In the genomic region with DNA sequence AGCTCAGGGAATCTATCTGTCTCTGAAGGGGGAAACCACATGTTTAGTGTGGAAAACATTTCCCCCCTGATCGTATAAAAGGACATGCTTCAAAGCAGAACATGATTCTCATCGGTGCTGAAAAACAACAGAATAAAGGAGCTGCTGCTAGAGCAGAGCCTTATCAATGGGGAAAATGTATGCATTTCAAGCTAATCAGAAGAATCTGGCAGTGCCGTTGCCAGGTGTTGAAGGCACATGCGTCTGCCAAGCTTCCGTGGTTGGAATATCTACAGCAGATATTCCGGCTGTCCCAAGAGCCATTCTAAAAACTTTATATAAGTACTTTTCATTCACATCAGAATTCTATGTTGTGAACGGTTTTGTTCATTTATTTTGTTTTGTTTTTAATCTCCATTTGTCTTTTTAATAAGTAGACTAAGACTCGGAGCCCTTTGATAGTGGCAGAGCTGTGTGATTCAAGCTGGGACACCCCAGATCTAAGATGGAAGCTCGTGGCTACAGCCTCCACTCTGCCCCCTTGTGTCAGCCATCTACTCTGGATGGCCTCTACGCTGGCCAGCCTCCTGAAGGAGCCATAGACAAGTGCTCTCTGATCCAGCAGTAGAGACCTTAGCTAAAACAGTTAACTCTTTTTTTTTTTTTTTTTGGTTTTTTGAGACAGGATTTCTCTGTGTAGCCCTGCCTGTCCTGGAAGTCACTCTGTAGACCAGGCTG, we compare ENCODE assay signal across 10 mouse cellular contexts.
A peak's percentile ranks its signal among the peaks of the same experiment; 100 is the strongest.
DNase-seq lines count a peak whose midpoint lies in the region; ATAC-seq and TF ChIP-seq lines count a peak whose summit lies in the region.
"Had no signal": no experiment of that assay in that cellular context is flagged by ENCODE, and none has a peak within 500 bp of the region (broad histone marks: within the 10 kb centered on the region; RNA-seq: fewer than 3 reads in every experiment).

No protein-coding gene starts in this region.

- H3K4me1 ChIP-seq in liver, adult 2 months (ENCODE audit: control insufficient read depth, insufficient read depth, low read length), result peaks cover 4% of the 10 kb centered on the region; the same call in 1 of the 2 replicates
- H3K4me1 ChIP-seq in ES-E14 (ENCODE audit: control insufficient read depth in 2 of 2, insufficient read depth in 2 of 2, low read length in 2 of 2, poor library complexity in 1 of 2), result peaks cover 3 to 13% of the 10 kb centered on the region in 2 experiments; a peak in 2 of 4 replicates
- H3K4me1 ChIP-seq in stomach, postnatal 0 days (replicated peaks; ENCODE audit: control insufficient read depth, insufficient read depth), result peaks cover 6% of the 10 kb centered on the region; the same call in 1 of the 2 replicates
- H3K4me1 ChIP-seq: intestine, embryonic 15.5 days had no signal

- H3K4me2 ChIP-seq in stomach, postnatal 0 days (replicated peaks; ENCODE audit: low read depth), result no peak overlapping the region
- H3K4me2 ChIP-seq: intestine, embryonic 15.5 days had no signal

- WGBS in liver, adult 2 months, result 90% methylated on average over 10 of the region's 10 CpGs
- 74% methylated on average over 10 of the region's 10 CpGs for WGBS in stomach, postnatal 0 days

- no peak overlapping the region for H3K27ac ChIP-seq in liver, adult 2 months (replicated peaks; ENCODE audit: insufficient read depth, low read depth, low read length)
- no peak overlapping the region for H3K27ac ChIP-seq in ES-E14 (ENCODE audit: insufficient read depth, low read depth, low read length, poor library complexity, severe bottlenecking)
- no peak overlapping the region for H3K27ac ChIP-seq in stomach, postnatal 0 days (replicated peaks)
- H3K27ac ChIP-seq: intestine, embryonic 15.5 days had no signal

- TF ChIP-seq CTCF in liver, adult 2 months (IDR thresholded peaks at IDR 0.05; ENCODE audit: low read depth, low read length), result peak; percentile 46
- peak; percentile 53 for TF ChIP-seq CTCF in stomach, postnatal 0 days (IDR thresholded peaks at IDR 0.05; ENCODE audit: low read depth)

- no peaks in the 10 kb centered on the region for H3K36me3 ChIP-seq in liver, adult 2 months (ENCODE audit: control insufficient read depth, insufficient read depth, low read length)
- H3K36me3 ChIP-seq in ES-E14 (ENCODE audit: control insufficient read depth, insufficient read depth, low read length, poor library complexity, severe bottlenecking), result no peaks in the 10 kb centered on the region
- H3K36me3 ChIP-seq in stomach, postnatal 0 days (ENCODE audit: control insufficient read depth, insufficient read depth, low read length), result no peaks in the 10 kb centered on the region
- H3K36me3 ChIP-seq: intestine, embryonic 15.5 days had no signal

- H3K79me2 ChIP-seq in liver, adult 2 months (ENCODE audit: control insufficient read depth, insufficient read depth, low read length), result no peaks in the 10 kb centered on the region

- H3K9me3 ChIP-seq in ES-E14 (ENCODE audit: control insufficient read depth, insufficient read depth, low read depth, low read length), result no peaks in the 10 kb centered on the region
- H3K9me3 ChIP-seq in stomach, postnatal 0 days (ENCODE audit: control insufficient read depth, low read length), result no peaks in the 10 kb centered on the region
- H3K9me3 ChIP-seq: intestine, embryonic 15.5 days had no signal

- no peak for TF ChIP-seq POLR2A in liver, adult 2 months (IDR thresholded peaks at IDR 0.05; ENCODE audit: extremely low read depth, insufficient read depth, low read length)

- no peak overlapping the region for H3K4me3 ChIP-seq in liver, adult 2 months (ENCODE audit: insufficient read depth, low read depth, low read length)
- H3K4me3 ChIP-seq in ES-E14 (ENCODE audit: insufficient read depth in 1 of 2, low read depth in 1 of 2, low read length in 2 of 2, poor library complexity in 1 of 2, severe bottlenecking in 1 of 2), result no peak overlapping the region
- no peak overlapping the region for H3K4me3 ChIP-seq in stomach, postnatal 0 days (ENCODE audit: low read depth, low read length)
- H3K4me3 ChIP-seq: intestine, embryonic 15.5 days had no signal

- TF ChIP-seq EP300 in stomach, postnatal 0 days (optimal IDR thresholded peaks at IDR 0.05), result no peak

- ATAC-seq in stomach, postnatal 0 days (ENCODE audit: low FRiP score, low TSS enrichment), result no peak
- ATAC-seq: intestine, embryonic 15.5 days had no signal

- in situ Hi-C loops in ES-E14 (cut with MboI; ENCODE audit: low sequenced_read_pairs in 2 of 2, unreplicated experiment in 2 of 2), result no loop called here

- DNase-seq in liver, adult 2 months (ENCODE audit: extremely low read depth, low read depth, low spot score), result no peak
- DNase-seq in liver, result no peak
- no peak for DNase-seq in ES-E14 (ENCODE audit: low read depth, low spot score)
- peak; percentile 61 for DNase-seq in induced T-regulatory cell, adult 2 months (ENCODE audit: low read depth)
- no peak for DNase-seq in stomach, postnatal 0 days (ENCODE audit: low spot score)
- DNase-seq in frontal cortex, adult 2 months (ENCODE audit: extremely low spot score in 1 of 2, low spot score in 1 of 2), result no peak
- DNase-seq in gastrocnemius, postnatal 4 days (ENCODE audit: low spot score in 2 of 2), result no peak
- DNase-seq: adrenal gland, postnatal 25 days; midbrain, embryonic 14.5 days had no signal

- H3K9ac ChIP-seq in liver, adult 2 months (ENCODE audit: low read depth, low read length), result no peak overlapping the region
- no peak overlapping the region for H3K9ac ChIP-seq in ES-E14 (ENCODE audit: insufficient read depth, low read depth, low read length, poor library complexity, severe bottlenecking)
- no peak overlapping the region for H3K9ac ChIP-seq in stomach, postnatal 0 days (ENCODE audit: low read length)
- H3K9ac ChIP-seq: intestine, embryonic 15.5 days had no signal

- no peaks in the 10 kb centered on the region for H3K27me3 ChIP-seq in liver, adult 2 months (ENCODE audit: control insufficient read depth, insufficient read depth, low read length)
- no peaks in the 10 kb centered on the region for H3K27me3 ChIP-seq in stomach, postnatal 0 days (ENCODE audit: control insufficient read depth, insufficient read depth, low read length)
- H3K27me3 ChIP-seq: intestine, embryonic 15.5 days had no signal

TF ChIP-seq in ES-E14, 5 proteins besides CTCF, POLR2A, EP300 and RAD21:
- TF ChIP-seq MAFK (IDR thresholded peaks at IDR 0.05; ENCODE audit: insufficient read depth, low read depth, low read length) (no peak), ZC3H11A (IDR thresholded peaks at IDR 0.05; ENCODE audit: borderline replicate concordance, low read depth, low read length) (no peak), ZNF384 (IDR thresholded peaks at IDR 0.05; ENCODE audit: low read depth, low read length) (peak; percentile 44; the same call in 1 of the 2 replicates)
